Mouse (Mus musculus) layer of hippocampus, adult 18-20 months (tissue): ENCODE measurements at regions not wholly inside any gene's neighbourhood (a gene's known extent, or its start where the extent isn't known, plus 50 kb on each side); places are given as distances from the start of the nearest gene placed in this dataset.
A peak's percentile ranks its signal among the peaks of the same experiment; 100 is the strongest.

ENCODE experiments used
- DNase-seq, 2 experiments: peaks; one replicate each; pipeline ENCODE4 v3.0.0; 2022; ENCODE audit warnings: low spot score in 2 of 2

DNA sequence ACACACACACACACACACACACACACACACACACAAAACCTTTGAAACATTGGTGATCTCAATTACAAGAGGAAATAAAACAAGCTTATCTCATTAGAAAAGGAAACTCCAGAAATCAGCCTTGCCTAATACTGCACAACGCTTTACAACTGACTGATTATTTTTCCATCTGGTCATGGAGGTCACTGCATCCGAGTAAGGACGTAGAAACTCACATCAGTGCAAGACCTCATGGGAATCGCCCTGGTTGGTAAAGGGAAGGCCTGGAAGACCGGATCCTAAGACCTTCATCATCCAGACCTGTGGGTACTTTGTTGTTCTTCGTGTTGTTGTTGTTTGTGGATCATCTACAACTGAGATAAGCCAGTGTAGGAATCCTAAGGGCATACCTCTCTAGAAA is 77.8 kb upstream of the Sestd1 start:
- DNase-seq, result no peak

- no peak for DNase-seq
Observed at GRCm38 (mm10) chr2:77356798-77357197, 76.4 kb upstream of the Sestd1 start.

DNA sequence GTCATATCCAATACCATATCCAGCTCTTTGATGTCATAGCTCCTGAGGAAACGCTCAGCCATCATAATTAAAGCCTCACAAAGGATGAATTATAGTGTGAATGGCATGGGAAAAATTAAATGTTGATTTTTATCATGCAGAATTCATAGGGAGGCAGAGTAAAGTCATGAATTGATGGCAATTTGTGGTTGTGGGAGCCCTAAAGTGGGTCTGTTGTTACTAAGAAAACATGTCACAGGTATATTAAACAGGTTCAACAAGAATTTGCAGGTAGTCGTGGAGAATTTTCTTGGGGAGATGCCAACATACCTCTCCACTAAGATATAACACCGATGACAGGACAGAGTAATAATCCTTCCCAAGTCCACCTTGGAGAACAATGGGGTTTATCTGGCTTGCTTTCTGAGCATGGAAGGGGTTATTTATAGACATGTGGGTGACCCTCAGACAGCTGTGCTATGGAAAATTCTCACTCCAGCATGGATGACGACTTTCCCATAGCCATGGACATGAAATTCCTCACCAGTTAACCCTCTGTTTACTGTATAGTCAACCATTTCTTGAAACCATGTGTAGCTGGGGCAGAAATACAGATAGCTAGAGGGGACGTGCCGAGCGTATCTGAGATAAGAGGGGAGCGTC is 71.7 kb upstream of the Sestd1 start:
- no peak for DNase-seq

DNA sequence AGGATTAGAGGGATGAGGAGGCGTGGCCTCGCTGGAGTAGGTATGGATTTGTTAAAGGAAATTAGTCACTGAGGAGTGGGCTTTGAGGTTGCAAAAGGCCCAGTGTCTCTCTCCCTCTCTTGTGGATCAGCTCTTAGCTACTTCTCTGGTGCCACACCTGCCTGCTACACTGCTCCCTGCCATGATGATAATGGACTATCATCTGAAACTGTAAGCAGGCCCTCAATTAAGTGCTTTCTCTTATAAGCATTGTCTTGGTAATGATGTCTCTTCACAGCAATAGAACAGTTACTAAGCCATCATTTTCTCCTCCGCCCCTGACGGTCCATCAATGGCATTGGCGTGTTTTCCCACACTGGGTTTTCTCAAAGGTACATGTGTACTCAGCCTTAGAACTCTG is 66.6 kb upstream of the Sestd1 start:
- no peak for DNase-seq

- no peak for DNase-seq
Observed at GRCm38 (mm10) chr2:77343736-77344440, 63.5 kb upstream of the Sestd1 start.

DNA sequence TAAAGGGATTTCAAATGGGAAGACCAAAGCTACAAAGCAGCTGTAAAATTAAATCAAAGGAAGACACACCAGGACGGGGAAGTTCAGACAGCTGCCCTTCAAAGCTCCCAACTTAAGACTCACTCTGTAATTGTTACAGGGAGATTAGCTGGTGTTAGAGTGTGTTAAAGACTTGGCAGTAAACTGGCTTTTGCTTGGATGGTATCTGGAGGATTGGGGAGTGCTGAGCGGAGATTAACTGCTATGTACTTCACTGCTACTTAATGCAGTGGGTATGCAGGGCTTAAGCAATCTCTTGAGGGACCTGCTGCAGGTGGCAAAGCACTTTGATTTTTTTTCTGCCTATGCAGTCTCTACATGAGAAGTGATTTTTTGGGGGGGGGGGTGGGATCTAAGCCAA is 62.0 kb upstream of the Sestd1 start:
- no peak for DNase-seq

DNA sequence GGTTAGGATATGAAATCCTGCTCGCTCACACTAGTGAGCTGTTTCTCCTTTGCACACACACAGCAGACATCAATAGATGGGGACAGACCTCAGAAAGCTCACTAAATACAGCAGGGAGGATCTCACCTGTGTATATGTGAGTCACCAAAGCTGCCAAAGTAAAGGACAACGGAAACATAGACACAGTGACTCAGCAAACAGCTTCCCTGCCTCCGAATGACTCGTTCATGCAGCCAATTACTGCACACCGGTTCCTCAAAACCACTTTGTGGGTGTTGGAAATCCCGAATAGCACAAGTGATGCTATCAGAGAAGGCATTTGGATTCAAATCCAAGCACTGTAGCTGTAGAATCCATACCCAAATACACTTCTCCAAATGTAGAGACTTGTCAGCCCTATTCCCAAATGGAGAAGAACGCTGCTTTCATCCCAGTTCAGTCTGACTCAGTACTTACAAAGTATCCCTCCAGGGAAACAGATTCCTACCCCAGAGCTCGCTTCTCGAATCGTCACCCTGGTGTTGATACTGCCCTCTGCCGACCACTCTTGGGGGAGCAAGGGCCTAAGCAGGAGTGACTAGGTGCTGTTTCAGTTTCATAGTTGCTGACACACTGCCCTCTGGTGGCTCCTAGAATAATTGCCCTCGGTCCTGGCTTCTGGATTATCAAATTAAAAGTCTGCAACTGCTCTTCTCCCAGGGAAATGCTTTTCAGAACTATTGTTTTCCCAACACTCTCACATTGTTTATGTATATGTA is 61.4 kb upstream of the Sestd1 start:
- peak; percentile 94 to 99 for DNase-seq

DNA sequence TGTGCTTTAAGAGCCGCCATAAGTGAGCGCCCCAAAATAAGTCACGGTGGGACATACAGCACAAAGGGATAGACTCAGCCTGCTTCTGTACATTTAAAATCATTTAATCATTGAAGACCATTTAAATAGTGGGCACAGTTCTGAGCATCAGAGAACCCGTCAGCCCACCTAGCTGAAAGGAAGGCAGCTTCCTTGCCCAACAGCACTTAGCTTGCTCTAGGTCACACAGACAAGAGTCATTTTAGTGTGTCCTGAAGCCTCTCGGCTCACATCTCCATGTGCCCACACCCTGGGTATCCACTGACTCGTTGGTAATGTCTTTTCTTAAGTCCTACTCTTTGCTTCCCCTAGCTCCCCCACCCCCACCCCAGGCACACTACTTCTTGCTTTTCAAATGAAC is 59.7 kb upstream of the Sestd1 start:
- no peak for DNase-seq

DNA sequence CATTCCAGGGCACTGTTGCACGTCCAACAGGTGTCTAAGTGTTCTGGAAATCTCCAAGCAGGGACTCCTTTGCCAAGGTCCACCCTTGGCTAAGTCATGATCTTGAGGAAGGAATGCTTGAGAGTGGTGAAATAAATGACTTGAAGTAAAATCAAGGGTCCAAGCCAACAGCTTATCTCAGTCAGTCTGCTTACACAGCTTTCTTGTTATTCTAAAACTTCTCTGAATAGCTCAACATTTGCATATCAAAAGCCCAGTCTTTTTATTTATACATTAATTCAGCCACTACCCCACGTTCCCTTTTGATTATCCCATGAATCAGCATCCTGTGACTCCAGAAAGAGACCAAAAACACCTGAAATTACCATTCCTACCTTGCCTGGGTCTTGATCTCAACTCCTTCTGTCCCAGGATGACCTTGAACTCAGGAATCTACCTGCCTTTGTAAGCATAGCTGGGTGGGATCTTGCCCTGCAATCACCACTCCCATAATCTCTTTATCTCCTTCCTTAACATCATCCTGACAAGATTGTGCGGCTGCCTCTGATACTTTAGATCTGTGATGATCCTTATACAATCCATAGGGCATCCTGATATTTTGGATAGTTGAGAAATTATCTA is 57.5 kb upstream of the Sestd1 start:
- DNase-seq, result no peak

GRCm38 (mm10) chr2:77337318-77337717 is 56.9 kb upstream of the Sestd1 start:
- no peak for DNase-seq

DNA sequence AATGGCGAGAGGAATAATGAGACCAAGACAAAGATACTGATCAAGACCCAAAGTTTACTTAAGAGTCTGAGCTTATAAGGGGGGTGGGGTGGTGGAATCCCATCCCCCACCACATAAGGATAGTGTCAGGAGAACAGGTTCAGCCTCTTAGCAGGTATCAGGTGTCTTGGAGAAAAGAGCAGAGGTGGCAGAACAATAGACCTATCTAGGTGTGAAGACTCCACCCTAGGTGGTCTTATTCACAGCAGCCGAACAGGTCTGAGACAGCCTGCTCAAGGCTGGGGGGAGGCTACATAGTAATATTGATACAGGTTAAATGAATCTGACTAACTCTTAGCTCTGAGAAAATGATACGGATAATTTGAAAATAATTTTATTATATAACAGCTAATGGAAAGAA is 56.4 kb upstream of the Sestd1 start:
- DNase-seq, result no peak

GRCm38 (mm10) chr2:77334706-77335105 is 54.3 kb upstream of the Sestd1 start:
- DNase-seq, result no peak

GRCm38 (mm10) chr2:77333394-77334079 is 53.1 kb upstream of the Sestd1 start:
- DNase-seq, result no peak
